Mouse (Mus musculus): ENCODE measurements around the gene Msh4. TPM values are rescaled to one million over a fixed set of nuclear protein-coding genes. Genes with fewer than 3 reads are reported as not detected.

Gene Msh4
- polyA plus RNA-seq, 1 experiment from 2014 or later: 0.08 TPM

GRCm38 (mm10) chr3:153932461-153932860 lies 26.5 kb upstream of the Msh4 start:
- Histone ChIP-seq H3K9ac (no peak overlapping the region), H3K27ac (no peak overlapping the region), H3K4me1 (no peaks in the 10 kb centered on the region), H3K36me3 (peaks cover 20% of the 10 kb centered on the region), H3K9me3 (no peaks in the 10 kb centered on the region), H3K4me2 (no peak overlapping the region), H3K4me3 (replicated peaks) (no peak overlapping the region), H3K27me3 (replicated peaks) (no peaks in the 10 kb centered on the region)
- no peak for ATAC-seq (ENCODE audit: insufficient read depth, low FRiP score, low read depth)
- 94% methylated on average over 5 of the region's 5 CpGs for WGBS

- peaks cover 29% of the 10 kb centered on the region for H3K36me3 ChIP-seq
Measured at GRCm38 (mm10) chr3:153929526-153929925, 23.6 kb upstream of the Msh4 start.

GRCm38 (mm10) chr3:153926333-153926732 lies 20.4 kb upstream of the Msh4 start:
- H3K4me1 ChIP-seq: no peaks in the 10 kb centered on the region
- WGBS: 87% methylated on average over 7 of the region's 7 CpGs
- no peak overlapping the region for H3K4me3 ChIP-seq (replicated peaks)
- no peak overlapping the region for H3K4me2 ChIP-seq
- no peak for ATAC-seq (ENCODE audit: insufficient read depth, low FRiP score, low read depth)
- H3K27me3 ChIP-seq (replicated peaks): no peaks in the 10 kb centered on the region
- peaks cover 26% of the 10 kb centered on the region for H3K36me3 ChIP-seq
- no peak overlapping the region for H3K27ac ChIP-seq
- no peaks in the 10 kb centered on the region for H3K9me3 ChIP-seq
- no peak overlapping the region for H3K9ac ChIP-seq

More at GRCm38 (mm10) chr3:153929526-153929925, 23.6 kb upstream of the Msh4 start:
- Histone ChIP-seq H3K27ac (no peak overlapping the region), H3K9me3 (no peaks in the 10 kb centered on the region), H3K9ac (no peak overlapping the region), H3K4me1 (no peaks in the 10 kb centered on the region), H3K27me3 (replicated peaks) (no peaks in the 10 kb centered on the region), H3K4me2 (no peak overlapping the region), H3K4me3 (replicated peaks) (no peak overlapping the region)
- ATAC-seq (ENCODE audit: insufficient read depth, low FRiP score, low read depth): no peak
- WGBS: 92% methylated on average over 11 of the region's 11 CpGs

GRCm38 (mm10) chr3:153921147-153921910 lies 15.4 kb upstream of the Msh4 start:
- ATAC-seq (ENCODE audit: insufficient read depth, low FRiP score, low read depth): no peak
- WGBS: 80% methylated on average over 10 of the region's 10 CpGs

GRCm38 (mm10) chr3:153917200-153917599 lies 11.3 kb upstream of the Msh4 start:
- Histone ChIP-seq H3K27ac (no peak overlapping the region), H3K27me3 (replicated peaks) (no peaks in the 10 kb centered on the region), H3K4me1 (peaks cover 7% of the 10 kb centered on the region; the same call in 1 of the 2 replicates), H3K4me3 (replicated peaks) (no peak overlapping the region), H3K9ac (no peak overlapping the region), H3K9me3 (no peaks in the 10 kb centered on the region), H3K4me2 (no peak overlapping the region), H3K36me3 (peaks cover 3% of the 10 kb centered on the region; the same call in 1 of the 2 replicates)
- ATAC-seq (ENCODE audit: insufficient read depth, low FRiP score, low read depth): no peak
- WGBS: 14% methylated on average over 1 of the region's 1 CpGs

More at GRCm38 (mm10) chr3:153921147-153921910, 15.4 kb upstream of the Msh4 start:
- peaks cover 15% of the 10 kb centered on the region; the same call in 1 of the 2 replicates for H3K36me3 ChIP-seq
- H3K4me2 ChIP-seq: no peak overlapping the region
- H3K9ac ChIP-seq: no peak overlapping the region
- H3K27me3 ChIP-seq (replicated peaks): no peaks in the 10 kb centered on the region
- no peaks in the 10 kb centered on the region for H3K9me3 ChIP-seq
- H3K27ac ChIP-seq: no peak overlapping the region
- no peak overlapping the region for H3K4me3 ChIP-seq (replicated peaks)
- H3K4me1 ChIP-seq: no peaks in the 10 kb centered on the region

- H3K4me2 ChIP-seq: peak overlapping the region; percentile 74
- H3K9me3 ChIP-seq: no peaks in the 10 kb centered on the region
- no peak for ATAC-seq (ENCODE audit: insufficient read depth, low FRiP score, low read depth)
- H3K4me3 ChIP-seq (replicated peaks): peak overlapping the region; percentile 78
- H3K36me3 ChIP-seq: peaks cover 21% of the 10 kb centered on the region
- H3K9ac ChIP-seq: peak overlapping the region; percentile 59; the same call in 1 of the 2 replicates
- no peaks in the 10 kb centered on the region for H3K27me3 ChIP-seq (replicated peaks)
- peak overlapping the region; percentile 97 for H3K27ac ChIP-seq
- WGBS: 25% methylated on average over 6 of the region's 6 CpGs
- peaks cover 31% of the 10 kb centered on the region for H3K4me1 ChIP-seq
Measured at GRCm38 (mm10) chr3:153913510-153914243, 7.7 kb upstream of the Msh4 start.

- under 1% methylated on average over 65 of the region's 65 CpGs for WGBS
- H3K36me3 ChIP-seq: peaks cover 29% of the 10 kb centered on the region
- H3K27ac ChIP-seq: peak within 1 kb of the TSS; percentile 97
- peak within 1 kb of the TSS; percentile 74 for H3K4me2 ChIP-seq
- peak within 1 kb of the TSS; percentile 90 for H3K9ac ChIP-seq
- H3K4me3 ChIP-seq (replicated peaks): peak within 1 kb of the TSS; percentile 78
- no peaks in the 10 kb centered on the region for H3K9me3 ChIP-seq
- peak; percentile 95 for ATAC-seq (ENCODE audit: insufficient read depth, low FRiP score, low read depth)
- peaks cover 39% of the 10 kb centered on the region for H3K4me1 ChIP-seq
- H3K27me3 ChIP-seq (replicated peaks): no peaks in the 10 kb centered on the region
Measured at GRCm38 (mm10) chr3:153912546-153913509, 6.9 kb upstream of the Msh4 start, which contains the start of gene Rabggtb. Rabggtb (minus strand) TSS chr3:153913009.

GRCm38 (mm10) chr3:153911882-153912440 lies 6.0 kb upstream of the Msh4 start:
- no peaks in the 10 kb centered on the region for H3K27me3 ChIP-seq (replicated peaks)
- H3K4me3 ChIP-seq (replicated peaks): peak overlapping the region; percentile 78
- peaks cover 30% of the 10 kb centered on the region for H3K36me3 ChIP-seq
- 2% methylated on average over 12 of the region's 12 CpGs for WGBS
- H3K27ac ChIP-seq: peak overlapping the region; percentile 81
- H3K4me1 ChIP-seq: peaks cover 39% of the 10 kb centered on the region
- peak overlapping the region; percentile 90 for H3K9ac ChIP-seq
- H3K4me2 ChIP-seq: peak overlapping the region; percentile 74
- ATAC-seq (ENCODE audit: insufficient read depth, low FRiP score, low read depth): no peak
- H3K9me3 ChIP-seq: no peaks in the 10 kb centered on the region

GRCm38 (mm10) chr3:153911197-153911881 lies 5.4 kb upstream of the Msh4 start:
- ATAC-seq (ENCODE audit: insufficient read depth, low FRiP score, low read depth): no peak
- peaks cover 36% of the 10 kb centered on the region for H3K36me3 ChIP-seq
- H3K4me3 ChIP-seq (replicated peaks): peak overlapping the region; percentile 78
- H3K27me3 ChIP-seq (replicated peaks): no peaks in the 10 kb centered on the region
- H3K9ac ChIP-seq: peak overlapping the region; percentile 90; the same call in 1 of the 2 replicates
- H3K27ac ChIP-seq: peak overlapping the region; percentile 81
- no peaks in the 10 kb centered on the region for H3K9me3 ChIP-seq
- H3K4me1 ChIP-seq: peaks cover 39% of the 10 kb centered on the region
- WGBS: 30% methylated on average over 8 of the region's 8 CpGs
- peak overlapping the region; percentile 74 for H3K4me2 ChIP-seq

- H3K36me3 ChIP-seq: peaks cover 45% of the 10 kb centered on the region
- H3K27ac ChIP-seq: peak overlapping the region; percentile 19; the same call in 1 of the 2 replicates
Measured at GRCm38 (mm10) chr3:153910489-153910888, 4.6 kb upstream of the Msh4 start.

More at GRCm38 (mm10) chr3:153910489-153910888, 4.6 kb upstream of the Msh4 start:
- H3K4me2 ChIP-seq: peak overlapping the region; percentile 74
- H3K27me3 ChIP-seq (replicated peaks): no peaks in the 10 kb centered on the region
- H3K9me3 ChIP-seq: no peaks in the 10 kb centered on the region
- WGBS: 61% methylated on average over 7 of the region's 7 CpGs
- no peak overlapping the region; the same call in 1 of the 2 replicates for H3K9ac ChIP-seq
- peak overlapping the region; percentile 78 for H3K4me3 ChIP-seq (replicated peaks)
- no peak for ATAC-seq (ENCODE audit: insufficient read depth, low FRiP score, low read depth)
- peaks cover 39% of the 10 kb centered on the region for H3K4me1 ChIP-seq
